Mouse (Mus musculus) mesoderm, embryonic 11.5 days (tissue): ENCODE results near the gene Zfp58.
A peak's percentile ranks its signal among the peaks of the same experiment; 100 is the strongest.
"Not testable (repeated sequence)": the region's sequence is repeated elsewhere in the genome, so short reads cannot be mapped to it uniquely, and the experiment has no call there.

Experiments used
- DNase-seq: peaks from one replicate; pipeline ENCODE4 v3.0.0-alpha.2; 2012; ENCODE audit warnings: low read depth, low spot score

Gene Zfp58

DNA sequence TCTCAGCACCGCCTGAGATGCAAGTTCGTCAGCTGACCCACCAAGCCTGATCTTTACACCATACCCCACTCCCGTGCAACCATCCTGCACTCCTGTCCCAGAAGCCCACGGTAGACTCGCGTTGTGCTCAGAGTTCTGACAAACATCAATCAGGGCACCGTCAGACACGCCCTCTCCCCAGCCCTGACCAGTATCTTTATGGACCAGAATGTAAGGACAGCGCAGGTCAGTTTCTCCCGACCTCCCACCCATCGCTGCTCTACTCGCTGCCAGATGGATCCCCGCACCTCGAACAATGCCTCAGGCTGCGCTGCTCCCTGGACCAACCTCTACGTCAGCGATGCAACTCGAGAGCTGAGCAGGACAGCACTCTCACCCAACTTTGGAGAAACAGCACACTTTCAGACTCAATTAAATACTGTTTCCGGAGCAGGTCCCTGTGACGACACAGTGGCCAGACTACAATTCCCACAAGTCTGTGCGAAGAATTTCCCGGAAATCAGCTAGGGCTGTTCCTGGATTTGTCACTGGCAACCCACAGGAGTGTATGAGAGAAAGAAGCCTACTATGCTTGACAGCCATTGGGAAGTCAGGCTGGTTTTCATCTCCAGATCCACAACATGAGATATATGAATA, at the start of gene Zfp58:
Gene Zfp58, minus strand, starts transcription at position 472 of the 636 bp plus-strand sequence.
- DNase-seq: peak; percentile 80

DNA sequence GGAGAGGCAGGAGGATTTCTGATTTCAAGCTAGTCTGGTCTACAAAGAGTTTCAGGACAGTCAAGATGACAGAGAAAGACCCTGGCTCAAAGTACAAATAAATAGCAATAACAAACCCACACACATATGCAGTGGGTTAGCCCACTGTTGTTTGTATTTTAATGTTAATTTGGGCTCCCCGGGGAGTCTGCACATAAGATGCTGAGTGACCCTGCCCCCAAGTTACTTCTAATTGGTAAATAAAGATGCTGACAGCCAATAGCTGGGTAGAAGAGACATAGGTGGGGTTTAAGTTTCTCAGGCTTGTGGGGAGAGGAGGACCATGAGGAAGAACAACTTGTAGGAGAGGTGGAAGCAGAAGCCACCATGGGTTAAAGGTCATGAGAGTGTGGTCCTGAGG, 45.6 kb upstream of the Zfp58 start:
- DNase-seq: no peak

DNA sequence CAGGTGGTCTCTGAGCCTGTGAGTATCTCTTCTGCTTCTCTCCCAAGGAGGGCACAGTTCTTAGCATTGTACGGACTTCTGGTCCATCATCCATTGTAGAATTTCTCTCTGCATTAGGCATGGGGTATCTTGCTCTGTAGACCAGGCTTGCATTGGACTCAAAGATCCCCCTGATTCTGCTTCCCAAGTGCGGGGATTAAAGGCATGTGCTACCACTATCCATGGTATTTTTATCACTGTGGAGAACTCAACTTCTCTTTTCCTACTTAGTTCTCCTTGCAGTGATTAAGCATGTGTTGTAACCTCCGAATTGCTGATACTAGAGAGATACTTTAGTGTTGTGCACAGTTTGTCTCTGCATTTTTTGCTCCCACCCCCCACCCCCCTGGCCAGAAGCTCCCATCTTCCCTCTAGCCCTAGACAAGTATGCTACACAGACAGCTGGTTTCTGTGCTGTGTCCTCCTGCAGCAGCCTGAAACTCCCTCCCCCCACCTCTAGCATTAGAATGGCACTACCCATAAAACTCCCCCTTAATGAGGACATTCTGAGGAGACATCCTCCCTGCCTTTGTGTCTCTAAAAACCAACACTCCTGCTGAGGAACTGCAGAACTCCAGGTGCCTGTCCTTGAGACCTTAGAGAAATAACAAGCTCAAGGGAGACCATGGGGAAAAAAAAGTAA, 26.8 kb upstream of the Zfp58 start:
- no peak for DNase-seq

DNA sequence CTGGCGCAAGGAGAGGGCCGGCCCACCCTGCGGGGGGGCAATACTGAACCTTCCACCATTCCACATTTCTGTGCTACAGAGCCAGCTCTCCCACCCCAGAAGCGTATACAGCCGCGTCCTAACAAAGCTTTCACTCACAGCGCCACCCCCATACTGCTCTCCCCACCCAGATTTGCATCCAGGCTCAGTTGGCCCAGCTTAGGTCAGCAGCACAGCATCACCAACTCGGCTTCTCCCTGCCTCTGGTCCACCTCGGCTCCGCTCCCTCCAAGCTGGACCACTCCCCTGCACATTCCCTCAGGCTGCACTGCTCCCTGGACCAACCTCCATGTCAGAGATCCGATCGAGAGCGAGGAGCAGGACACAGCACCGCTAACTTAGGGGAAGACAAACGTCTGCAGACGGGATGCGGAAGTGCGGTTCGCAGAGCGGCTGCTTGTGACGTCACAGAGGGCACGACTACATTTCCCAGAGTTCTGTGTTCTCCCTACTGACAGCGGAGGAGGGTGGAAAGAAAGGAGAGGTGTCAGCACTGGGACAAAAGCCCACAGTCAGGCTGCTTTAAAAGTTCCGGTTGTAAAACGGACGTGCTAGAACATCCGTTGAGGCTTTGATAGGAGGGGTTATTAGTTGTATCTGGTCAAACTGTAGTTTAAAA, 25.5 kb upstream of the Zfp58 start, which contains the start of the genes Gm26965 and Zfp87:
Gene Gm26965, minus strand, starts transcription at position 399 of the 658 bp plus-strand sequence.
Gene Zfp87, minus strand, starts transcription at position 425 of the 658 bp plus-strand sequence.
- peak; percentile 94 for DNase-seq

DNA sequence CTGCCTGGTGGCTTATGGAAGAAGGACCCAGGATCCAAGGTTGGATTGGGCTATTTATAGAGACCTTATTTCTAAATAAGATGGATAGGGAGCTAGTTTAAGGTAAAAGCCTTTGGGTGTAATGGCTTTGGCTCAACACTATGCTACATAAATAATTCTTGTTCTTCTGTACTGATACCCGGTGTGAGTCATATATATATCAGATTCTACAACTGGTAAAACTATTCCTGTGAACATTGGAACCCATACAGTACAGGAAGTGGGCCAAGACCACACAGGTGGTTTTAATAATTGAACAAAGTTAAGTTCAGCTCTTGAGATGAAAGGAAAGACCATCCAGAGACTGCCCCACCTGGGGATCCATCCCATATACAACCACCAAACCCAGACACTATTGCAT, 553 bp upstream of the Zfp58 start:
- no peak for DNase-seq

DNA sequence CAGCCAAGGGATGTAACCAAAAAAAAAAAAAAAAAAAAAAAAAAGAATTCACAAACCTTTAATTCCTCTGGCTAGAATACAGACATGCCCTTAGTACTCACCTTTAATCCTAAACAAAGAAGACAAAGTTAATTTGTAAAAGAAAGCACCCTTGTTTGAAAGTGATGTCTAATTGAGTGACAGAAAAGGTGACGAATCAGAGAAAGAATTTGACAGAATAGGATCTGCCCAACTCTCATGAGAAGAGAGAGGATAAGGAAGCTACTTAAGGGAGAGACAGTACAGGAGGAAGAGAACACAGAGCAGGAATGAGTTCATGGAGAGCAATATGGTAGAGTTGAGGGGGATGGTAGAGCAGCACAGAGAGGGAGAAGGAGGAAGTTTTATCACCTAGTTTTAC, 4.7 kb downstream of the Zfp58 start:
- DNase-seq: no peak

DNA sequence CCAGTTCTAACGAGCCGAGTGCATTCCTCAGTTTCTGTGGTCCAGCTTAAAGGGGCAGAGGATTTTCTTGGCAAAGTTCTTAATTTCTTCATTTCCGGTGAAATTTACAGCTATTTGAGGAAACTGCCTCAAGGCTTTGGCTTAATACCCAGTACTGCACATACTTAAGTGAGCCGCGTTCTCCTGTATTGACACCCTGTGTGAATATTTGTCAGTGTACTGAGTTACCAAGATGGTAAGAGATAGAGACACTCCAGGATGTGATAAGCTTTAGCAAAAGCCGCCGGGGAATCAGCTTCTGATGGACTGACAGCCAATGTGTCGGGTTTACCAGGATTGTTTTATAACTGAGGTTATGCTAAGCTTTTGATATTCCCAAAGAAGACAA, 15.9 kb downstream of the Zfp58 start:
- no peak for DNase-seq

DNA sequence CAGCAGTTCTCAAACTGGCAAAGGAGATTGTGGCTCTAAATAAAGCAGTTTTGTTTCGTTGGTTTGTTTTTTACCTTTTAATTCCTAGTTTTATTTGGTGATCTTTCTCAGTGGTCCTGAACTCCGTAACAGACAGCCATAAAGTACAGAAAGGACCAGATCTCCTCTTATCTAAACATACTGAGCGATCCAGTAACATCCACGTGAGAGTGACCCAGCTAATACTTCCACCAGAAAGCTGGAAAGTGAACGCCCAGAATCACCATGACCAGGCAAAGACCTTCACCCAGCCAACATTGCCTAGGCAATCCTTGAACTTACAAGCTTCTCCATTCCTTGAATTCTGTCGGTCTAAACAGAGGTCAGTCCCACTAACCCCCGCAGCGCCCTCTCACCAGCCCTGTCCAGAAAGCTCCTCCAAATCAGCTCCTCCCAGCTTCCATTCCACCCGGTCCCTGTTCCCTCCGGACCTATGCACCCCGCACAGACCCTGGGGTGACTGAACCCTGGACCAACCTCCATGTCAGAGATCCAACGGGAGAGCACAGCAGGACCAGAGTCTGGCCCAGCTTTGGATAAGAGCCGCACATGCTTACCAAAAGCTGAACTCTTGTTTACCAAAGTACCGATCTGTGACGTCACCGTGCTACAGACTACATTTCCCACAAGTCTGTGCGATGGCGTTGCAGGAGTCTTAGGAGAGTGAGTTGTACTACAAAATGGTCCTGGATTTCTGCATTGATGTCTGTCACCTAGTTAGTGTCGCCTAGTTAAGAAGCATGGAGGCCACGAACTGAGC, 16.5 kb downstream of the Zfp58 start, which contains the start of gene Zfp874b:
Gene Zfp874b, minus strand, starts transcription at position 634 of the 799 bp plus-strand sequence.
- DNase-seq: peak; percentile 79

DNA sequence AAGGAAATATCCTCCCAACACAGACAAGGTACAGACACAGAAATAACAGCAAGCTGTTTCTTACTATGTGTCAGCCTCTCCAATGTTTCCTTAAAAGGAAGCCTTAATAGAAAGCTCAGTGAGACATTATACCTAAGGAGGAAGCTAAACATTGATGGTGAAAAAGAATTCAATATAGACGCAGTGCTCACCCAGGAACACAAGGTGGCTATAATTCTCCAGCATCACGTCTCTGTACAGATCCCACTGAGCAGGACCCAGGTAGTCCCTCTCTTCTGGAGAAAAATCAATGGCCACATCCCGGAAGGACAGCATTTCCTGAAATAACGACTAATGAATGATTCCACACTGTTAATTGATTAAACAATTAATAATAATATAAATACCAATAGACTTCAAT, 18.8 kb downstream of the Zfp58 start:
- DNase-seq: no peak

DNA sequence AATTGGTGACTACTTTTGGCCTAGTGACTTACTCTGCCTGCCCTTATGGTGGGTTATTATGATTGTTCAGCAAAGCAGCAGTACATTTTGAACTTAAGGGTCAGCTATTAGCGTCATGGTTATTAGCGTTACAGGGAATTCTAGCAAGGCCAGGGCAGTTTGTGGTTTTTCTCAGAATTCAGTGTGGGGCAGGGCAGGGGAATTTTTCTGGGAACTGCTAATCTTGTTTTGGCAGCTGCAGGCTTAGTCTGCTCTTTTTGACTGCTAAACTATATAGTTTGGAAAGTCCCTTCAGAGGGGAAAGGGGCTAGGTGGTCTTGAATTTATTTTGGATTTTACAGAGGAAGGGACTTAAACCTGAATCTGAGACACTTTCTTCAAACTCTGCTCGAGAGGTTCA, 31.1 kb downstream of the Zfp58 start:
- no peak for DNase-seq

DNA sequence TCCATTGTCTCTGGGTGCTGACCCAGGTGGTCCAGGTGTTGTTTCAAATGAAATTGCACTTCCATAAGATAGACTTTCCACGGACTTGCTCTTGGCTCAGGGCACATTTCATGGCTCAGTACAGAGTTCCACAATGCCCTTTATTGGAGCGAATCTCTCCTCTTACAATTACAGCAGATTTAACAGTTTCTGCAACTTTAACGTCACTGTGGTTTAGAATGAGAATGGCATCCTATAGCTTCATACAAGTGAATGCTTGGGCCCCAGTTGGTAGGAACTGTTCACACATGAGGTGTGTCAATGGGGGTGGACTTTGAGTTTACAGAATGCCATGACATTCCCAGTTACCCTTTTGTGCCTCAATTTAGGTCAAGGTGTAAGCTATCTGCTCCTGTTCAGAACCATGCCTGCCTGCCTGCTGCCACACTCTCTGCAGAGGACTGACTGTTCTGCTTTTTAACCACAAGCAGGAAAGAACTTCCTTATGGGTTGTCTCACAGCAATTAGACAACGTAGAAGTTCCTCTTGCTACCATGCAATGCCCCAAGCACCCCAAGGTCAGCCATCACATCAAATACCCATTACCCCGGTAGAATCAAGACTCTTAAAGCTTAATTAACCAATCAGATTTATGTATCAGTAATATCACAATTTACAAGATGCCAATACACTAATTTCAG, 36.7 kb downstream of the Zfp58 start:
- not testable (repeated sequence) for DNase-seq

DNA sequence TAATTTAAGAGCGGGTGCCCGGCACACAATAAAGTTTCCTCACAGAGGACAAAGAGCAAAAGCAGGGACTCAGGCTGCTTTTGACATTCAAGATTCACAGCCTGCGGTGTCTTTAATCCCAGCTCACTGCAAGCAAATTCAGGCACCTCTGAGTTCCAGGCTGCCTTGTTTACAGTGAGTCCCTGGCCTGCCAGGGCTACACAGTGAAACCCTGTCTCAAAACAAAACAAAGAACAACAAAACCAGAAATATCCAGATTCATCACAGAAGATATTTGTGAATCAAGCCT, 48.4 kb downstream of the Zfp58 start:
- DNase-seq: no peak

DNA sequence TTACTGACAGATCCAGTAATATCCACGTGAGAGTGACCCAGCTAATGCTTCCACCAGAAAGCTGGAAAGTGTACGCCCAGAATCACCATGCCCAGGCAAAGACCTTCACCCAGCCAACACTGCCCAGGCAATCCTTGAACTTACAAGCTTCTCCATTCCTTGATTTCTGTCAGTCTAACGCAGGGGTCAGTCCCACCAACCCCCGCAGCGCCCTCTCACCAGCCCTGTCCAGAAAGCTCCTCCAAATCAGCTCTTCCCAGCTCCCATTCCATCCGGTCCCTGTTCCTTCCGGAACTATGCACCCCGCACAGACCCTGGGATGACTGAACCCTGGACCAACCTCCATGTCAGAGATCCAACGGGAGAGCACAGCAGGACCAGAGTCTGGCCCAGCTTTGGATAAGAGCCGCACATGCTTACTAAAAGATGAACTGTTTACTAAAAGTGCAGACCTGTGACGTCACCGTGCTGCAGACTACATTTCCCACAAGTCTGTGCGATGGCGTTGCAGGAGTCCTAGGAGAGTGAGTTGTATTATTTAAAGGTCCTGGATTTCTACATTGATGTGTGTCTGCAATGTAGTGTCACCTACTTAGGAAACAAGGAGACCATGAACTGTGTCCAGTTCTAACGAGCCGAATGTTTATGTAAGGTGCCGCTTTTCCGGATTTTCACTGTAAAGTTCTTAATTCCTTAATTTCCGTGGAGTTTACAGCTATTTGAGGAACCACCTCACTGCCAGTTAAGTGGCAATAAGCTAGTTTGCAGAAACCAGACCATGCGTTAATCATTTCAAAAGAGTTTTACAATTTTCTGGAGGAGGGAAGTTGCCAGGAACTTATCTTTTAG, 49.0 kb downstream of the Zfp58 start, which contains the start of gene Zfp874a:
Gene Zfp874a, minus strand, starts transcription at position 453 of the 849 bp plus-strand sequence.
- peak; percentile 82 for DNase-seq
